Mouse (Mus musculus) embryo, embryonic 10 days (tissue): Measurements from ENCODE around the gene Fbxo10.
"Not testable (repeated sequence)": the region's sequence is repeated elsewhere in the genome, so short reads cannot be mapped to it uniquely, and the experiment has no call there.

ENCODE experiments used
- DNase-seq: peaks from one replicate; pipeline ENCODE4 v3.0.0-alpha.2; 2015; ENCODE audit warnings: low spot score

The Fbxo10 gene

GRCm38 (mm10) chr4:45084021-45084894, at the start of gene Fbxo10:
Gene Fbxo10 (minus strand): TSS chr4:45084604.
- peak; percentile 97 for DNase-seq

GRCm38 (mm10) chr4:45131021-45131420, 46.6 kb upstream of the Fbxo10 start:
- DNase-seq, result no peak

GRCm38 (mm10) chr4:45121311-45121710, 36.9 kb upstream of the Fbxo10 start:
- no peak for DNase-seq

- DNase-seq, result no peak
These were observed 24.2 kb upstream of the Fbxo10 start for GRCm38 (mm10) chr4:45108456-45109110.

- peak; percentile 94 for DNase-seq
These were observed 23.3 kb upstream of the Fbxo10 start, which contains the start of gene Tomm5 for GRCm38 (mm10) chr4:45107601-45108277. Gene Tomm5 (minus strand): TSS chr4:45108114.

GRCm38 (mm10) chr4:45107066-45107465, 22.7 kb upstream of the Fbxo10 start:
- no peak for DNase-seq

GRCm38 (mm10) chr4:45106409-45106808, 22.0 kb upstream of the Fbxo10 start:
- peak; percentile 12 for DNase-seq

GRCm38 (mm10) chr4:45097198-45097872, 12.9 kb upstream of the Fbxo10 start:
- DNase-seq, result peak; percentile 89

GRCm38 (mm10) chr4:45084895-45085290, 489 bp upstream of the Fbxo10 start:
- DNase-seq, result no peak

GRCm38 (mm10) chr4:45083487-45083886, 917 bp downstream of the Fbxo10 start:
- DNase-seq, result peak; percentile 37

- DNase-seq, result no peak
These were observed 1.5 kb downstream of the Fbxo10 start for GRCm38 (mm10) chr4:45082951-45083350.

- DNase-seq, result not testable (repeated sequence)
These were observed 3.4 kb downstream of the Fbxo10 start for GRCm38 (mm10) chr4:45081041-45081440.

- no peak for DNase-seq
These were observed 10.9 kb downstream of the Fbxo10 start for GRCm38 (mm10) chr4:45073544-45073943.

- DNase-seq, result peak; percentile 37
These were observed 12.0 kb downstream of the Fbxo10 start for GRCm38 (mm10) chr4:45072261-45072973.

- DNase-seq, result no peak
These were observed 16.7 kb downstream of the Fbxo10 start for GRCm38 (mm10) chr4:45067742-45068141.

- DNase-seq, result no peak
These were observed 18.2 kb downstream of the Fbxo10 start for GRCm38 (mm10) chr4:45066036-45066730.

GRCm38 (mm10) chr4:45064577-45064976, 19.8 kb downstream of the Fbxo10 start:
- no peak for DNase-seq

- DNase-seq, result not testable (repeated sequence)
These were observed 20.6 kb downstream of the Fbxo10 start for GRCm38 (mm10) chr4:45063836-45064235.

GRCm38 (mm10) chr4:45055451-45055850, 29.0 kb downstream of the Fbxo10 start:
- DNase-seq, result no peak

GRCm38 (mm10) chr4:45054862-45055261, 29.5 kb downstream of the Fbxo10 start:
- no peak for DNase-seq

- DNase-seq, result no peak
These were observed 36.4 kb downstream of the Fbxo10 start for GRCm38 (mm10) chr4:45047956-45048355.
